Mouse (Mus musculus): ENCODE data around the gene Pik3c2g.
A peak's percentile ranks its signal among the peaks of the same experiment; 100 is the strongest.

Gene Pik3c2g

GRCm38 (mm10) chr6:139735708-139736626 is 148.9 kb downstream of the Pik3c2g start:
- DNase-seq (ENCODE audit: low spot score): no peak

DNA sequence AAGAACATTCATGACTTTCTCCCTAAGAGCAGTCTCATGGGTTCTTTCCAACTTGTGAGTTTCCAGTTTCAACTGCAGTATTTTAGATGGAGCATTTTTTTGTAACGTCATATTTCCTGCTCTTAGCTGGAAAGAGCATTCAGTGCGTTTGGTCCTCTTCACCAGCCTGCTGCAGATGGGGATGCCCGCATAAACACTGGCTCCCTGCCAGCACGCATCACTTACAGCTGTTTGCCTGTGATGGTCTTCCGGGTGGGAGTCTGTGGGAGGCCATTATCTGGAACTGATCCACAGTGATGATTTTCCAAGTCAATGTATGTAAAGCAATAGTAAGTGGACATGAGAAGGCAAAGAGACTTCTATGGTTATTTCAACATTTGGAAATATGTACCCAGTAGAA is 151.3 kb downstream of the Pik3c2g start:
- DNase-seq (ENCODE audit: low spot score): no peak

DNA sequence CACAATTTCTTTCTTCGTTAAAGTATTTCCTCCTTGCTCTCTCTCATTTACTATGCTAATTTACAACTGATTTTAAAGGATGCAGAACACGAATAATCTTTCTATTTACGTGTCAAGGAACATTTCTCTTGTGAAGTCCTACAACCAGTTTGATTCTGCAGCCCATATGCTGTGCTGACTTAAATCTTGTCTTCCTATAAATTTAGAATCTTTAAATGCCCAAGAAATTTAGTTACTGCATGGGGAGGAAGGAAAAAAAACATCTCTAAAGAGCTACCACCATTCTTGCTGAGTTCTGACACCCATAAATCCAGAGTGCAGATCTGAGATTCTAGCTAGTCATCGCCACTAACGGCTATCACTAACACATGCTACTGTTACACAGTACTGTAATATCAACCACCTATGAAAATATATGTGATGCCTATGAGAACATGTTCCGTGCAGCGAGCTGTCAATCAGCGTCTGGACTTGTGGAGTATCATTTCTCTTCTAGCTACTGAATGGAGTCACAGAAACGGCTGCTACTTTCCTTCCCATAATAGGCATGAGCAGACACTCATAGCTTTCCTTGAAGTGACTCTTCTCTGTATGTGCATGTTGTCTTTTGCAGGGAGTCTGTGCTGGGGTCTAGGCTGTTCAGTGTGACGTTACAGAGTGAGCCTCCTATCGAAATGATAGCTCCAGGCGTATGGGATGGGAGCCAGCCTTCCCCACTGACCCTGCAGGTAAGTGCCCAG is 155.8 kb downstream of the Pik3c2g start:
- DNase-seq (ENCODE audit: low spot score): no peak

- DNase-seq (ENCODE audit: low spot score): no peak
Observed at GRCm38 (mm10) chr6:139746758-139747479, 159.9 kb downstream of the Pik3c2g start.

DNA sequence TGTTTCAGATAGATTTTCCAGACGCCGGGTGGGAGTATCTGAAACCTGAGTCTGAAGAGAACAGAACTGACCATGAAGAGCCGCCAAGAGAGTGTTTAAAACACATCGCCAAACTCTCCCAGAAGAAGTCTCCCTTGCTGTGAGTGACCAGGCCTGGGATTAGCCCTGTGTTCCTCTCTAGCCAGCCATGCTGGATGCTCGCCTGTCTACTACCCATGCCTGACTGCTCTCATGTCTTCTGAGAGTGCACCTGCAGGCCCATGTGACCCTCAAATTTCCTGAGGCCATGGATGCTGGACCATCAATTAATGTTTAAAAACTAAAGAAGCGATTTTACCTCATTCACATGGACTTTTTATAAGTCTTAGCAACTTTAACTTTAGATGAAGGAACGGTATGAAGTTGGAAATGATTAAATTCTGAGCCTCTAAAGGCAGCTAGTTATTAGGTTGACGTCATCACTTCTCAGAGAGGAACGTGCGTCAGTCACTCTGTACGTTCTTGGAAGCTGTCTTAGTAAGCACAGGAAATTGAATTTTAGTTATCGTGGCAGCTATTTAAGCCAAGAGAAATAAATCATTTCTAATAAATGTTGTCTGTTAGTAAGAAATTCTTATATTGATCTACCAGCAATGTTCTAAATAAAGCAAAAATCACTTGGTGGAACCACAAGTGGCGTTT is 161.2 kb downstream of the Pik3c2g start:
- DNase-seq (ENCODE audit: low spot score): no peak

GRCm38 (mm10) chr6:139750599-139750998 is 163.6 kb downstream of the Pik3c2g start:
- no peak for DNase-seq (ENCODE audit: low spot score)

GRCm38 (mm10) chr6:139751022-139751421 is 164.0 kb downstream of the Pik3c2g start:
- no peak for DNase-seq (ENCODE audit: low spot score)

- DNase-seq (ENCODE audit: low spot score): no peak
Observed at GRCm38 (mm10) chr6:139757876-139758275, 170.9 kb downstream of the Pik3c2g start.

- DNase-seq (ENCODE audit: low spot score): no peak
Observed at GRCm38 (mm10) chr6:139760978-139761377, 174.0 kb downstream of the Pik3c2g start.

GRCm38 (mm10) chr6:139764398-139764797 is 177.4 kb downstream of the Pik3c2g start:
- no peak for DNase-seq (ENCODE audit: low spot score)

- DNase-seq (ENCODE audit: low spot score): no peak
Observed at GRCm38 (mm10) chr6:139769744-139770473, 182.9 kb downstream of the Pik3c2g start.

- DNase-seq (ENCODE audit: low spot score): no peak
Observed at GRCm38 (mm10) chr6:139770535-139770934, 183.5 kb downstream of the Pik3c2g start.

GRCm38 (mm10) chr6:139777576-139778282 is 190.7 kb downstream of the Pik3c2g start:
- DNase-seq (ENCODE audit: low spot score): peak; percentile 4

DNA sequence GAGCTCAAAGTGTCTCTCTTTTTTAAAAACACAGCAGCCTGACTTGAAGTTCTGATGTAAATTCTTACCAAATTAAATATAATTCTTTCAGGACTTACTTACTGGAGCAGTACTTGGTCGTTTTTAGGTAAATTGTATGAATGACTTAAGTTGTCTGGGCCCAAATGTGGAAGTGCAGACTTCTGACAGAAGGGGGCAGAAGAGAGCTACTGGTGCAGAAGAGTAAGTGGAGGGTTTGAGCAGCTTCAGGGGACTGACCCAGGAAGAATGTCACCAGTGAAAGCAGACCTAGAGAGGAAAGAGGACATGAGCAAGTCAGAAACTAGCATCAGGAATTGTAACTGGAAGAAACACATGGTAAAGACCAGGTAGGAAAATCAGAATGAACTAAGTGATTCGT is 193.0 kb downstream of the Pik3c2g start:
- no peak for DNase-seq (ENCODE audit: low spot score)

- DNase-seq (ENCODE audit: low spot score): no peak
Observed at GRCm38 (mm10) chr6:139789479-139789878, 202.5 kb downstream of the Pik3c2g start.

DNA sequence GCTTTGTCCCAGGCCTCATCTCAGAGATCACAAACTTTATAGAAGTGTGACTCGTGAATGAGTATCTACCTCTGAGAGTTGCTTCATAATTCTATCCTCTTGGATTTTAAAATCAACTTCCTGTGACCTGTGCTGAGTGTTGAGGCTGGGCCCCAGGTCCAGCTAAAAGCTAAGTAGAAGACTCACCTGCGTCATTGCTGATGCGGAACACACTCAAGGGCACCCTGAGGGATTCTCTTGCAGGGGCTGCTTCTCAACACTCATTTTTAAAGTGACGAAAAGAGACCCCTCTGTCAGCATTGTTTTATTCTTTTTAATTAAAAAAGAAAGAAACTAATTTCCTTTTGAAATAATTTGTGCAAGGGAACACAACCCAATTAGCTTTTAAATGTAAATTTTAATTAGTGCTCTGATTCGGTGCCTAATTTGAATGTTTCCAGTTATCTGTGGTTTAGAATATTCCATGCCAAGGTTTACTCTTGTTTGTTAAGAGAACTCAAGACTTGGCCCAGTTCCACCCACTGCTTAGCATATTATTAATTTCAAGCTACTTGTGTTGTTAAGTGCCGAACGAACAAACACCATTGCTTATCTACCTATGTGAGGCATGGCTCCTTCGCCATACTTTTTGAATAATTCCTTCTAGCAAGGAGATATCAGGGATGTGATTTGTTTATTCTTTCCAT is 212.7 kb downstream of the Pik3c2g start:
- no peak for DNase-seq (ENCODE audit: low spot score)

DNA sequence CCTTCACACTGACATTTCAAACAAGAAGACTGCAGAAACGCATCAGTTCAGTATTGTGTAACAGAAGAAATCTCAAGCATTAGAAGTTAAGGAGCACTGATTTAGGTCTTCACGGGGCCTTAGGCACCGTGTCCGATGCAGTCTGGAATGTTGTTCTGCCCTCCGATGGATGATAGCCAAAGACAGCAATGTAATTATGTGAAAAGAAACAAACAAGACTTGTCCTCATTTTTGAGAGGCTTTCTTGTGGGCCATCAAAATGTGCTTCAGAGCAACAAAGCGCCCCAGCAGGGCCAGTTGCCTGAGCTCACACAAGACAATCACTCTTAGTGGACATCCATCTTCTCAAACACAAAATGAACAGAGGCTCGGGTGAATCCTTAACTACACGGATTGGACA is 234.9 kb downstream of the Pik3c2g start:
- DNase-seq (ENCODE audit: low spot score): no peak

- no peak for DNase-seq (ENCODE audit: low spot score)
Observed at GRCm38 (mm10) chr6:139838239-139838638, 251.2 kb downstream of the Pik3c2g start.

DNA sequence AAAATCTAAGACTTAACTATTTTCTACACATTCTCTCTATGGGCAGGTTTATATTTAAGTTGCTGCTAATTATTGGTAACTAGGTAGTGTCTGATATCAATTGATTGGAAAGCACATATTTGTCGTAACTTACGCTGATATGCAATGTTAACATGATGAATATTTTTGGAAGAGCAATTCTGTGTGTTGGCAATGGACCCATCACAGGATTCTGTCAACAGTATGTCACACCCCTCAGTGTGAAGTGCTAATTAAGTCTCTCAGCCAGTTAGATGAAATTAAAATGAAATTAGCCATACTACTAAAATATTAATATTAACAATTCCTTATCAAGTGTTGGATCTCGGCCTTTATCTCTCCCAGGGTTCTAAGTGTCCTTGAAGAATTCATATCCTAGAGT is 251.7 kb downstream of the Pik3c2g start:
- no peak for DNase-seq (ENCODE audit: low spot score)

DNA sequence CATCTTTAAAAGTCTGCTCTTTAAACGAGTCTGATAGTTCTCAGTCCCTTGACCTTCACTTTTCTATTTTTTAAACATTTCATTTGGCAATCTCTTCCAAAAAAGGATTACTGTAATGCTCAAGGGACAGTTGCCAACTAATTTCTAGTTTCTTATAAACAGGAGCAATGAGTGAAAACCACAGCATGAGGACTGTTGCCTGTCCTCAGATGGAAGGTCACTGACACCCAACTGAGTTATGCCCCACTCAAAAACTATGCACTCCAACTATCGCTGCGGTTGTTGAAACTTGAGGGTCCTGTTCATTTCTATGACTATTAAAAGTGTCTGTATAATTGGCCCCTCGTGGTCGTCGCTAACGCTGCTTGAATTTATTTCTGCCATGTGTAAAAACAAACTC is 252.9 kb downstream of the Pik3c2g start:
- DNase-seq (ENCODE audit: low spot score): no peak
